Mouse (Mus musculus): ENCODE results near the gene Sumo1. TPM values are rescaled to one million over a fixed set of nuclear protein-coding genes. Genes with fewer than 3 reads are reported as not detected.
A peak's percentile ranks its signal among the peaks of the same experiment; 100 is the strongest.
"Not testable (repeated sequence)": the region's sequence is repeated elsewhere in the genome, so short reads cannot be mapped to it uniquely, and the experiment has no call there.

Sumo1 gene
- total RNA-seq, 2 experiments from 2014 or later = 43.2 to 54.1 TPM

GRCm38 (mm10) chr1:59642488-59642887 is 28.1 kb downstream of the Sumo1 start:
- intact Hi-C loops (cut with DNase I) = no loop called here
- DNase-seq = no peak

GRCm38 (mm10) chr1:59638371-59638770 is 32.3 kb downstream of the Sumo1 start:
- intact Hi-C loops (cut with DNase I) = no loop called here
- no peak for DNase-seq

- intact Hi-C loops (cut with DNase I) = no loop called here
- no peak for DNase-seq
Measured at GRCm38 (mm10) chr1:59636349-59636748, 34.3 kb downstream of the Sumo1 start.

GRCm38 (mm10) chr1:59633056-59633455 is 37.6 kb downstream of the Sumo1 start:
- intact Hi-C loops (cut with DNase I) = no loop called here
- DNase-seq = no peak

GRCm38 (mm10) chr1:59631986-59632659 is 38.5 kb downstream of the Sumo1 start:
- intact Hi-C loops (cut with DNase I) = no loop called here
- DNase-seq = no peak

- intact Hi-C loops (cut with DNase I); DNase-seq: not testable (repeated sequence)
Measured at GRCm38 (mm10) chr1:59630356-59630755, 40.3 kb downstream of the Sumo1 start.

GRCm38 (mm10) chr1:59629194-59629593 is 41.4 kb downstream of the Sumo1 start:
- no peak for DNase-seq
- intact Hi-C loops (cut with DNase I) = no loop called here

- no peak for DNase-seq
- intact Hi-C loops (cut with DNase I) = no loop called here
Measured at GRCm38 (mm10) chr1:59625410-59625809, 45.2 kb downstream of the Sumo1 start.

- intact Hi-C loops (cut with DNase I) = loop anchor here (1.0 to 5.0 kb wide), 4 partner anchors 141 to 377 kb away; partner anchors contain the start of gene Fzd7
- DNase-seq = peak; percentile 29 to 60
Measured at GRCm38 (mm10) chr1:59623325-59624017, 47.2 kb downstream of the Sumo1 start.

GRCm38 (mm10) chr1:59619201-59619600 is 51.4 kb downstream of the Sumo1 start:
- intact Hi-C loops (cut with DNase I) = no loop called here
- DNase-seq = no peak

- intact Hi-C loops (cut with DNase I) = no loop called here
- no peak for DNase-seq
Measured at GRCm38 (mm10) chr1:59615021-59615420, 55.6 kb downstream of the Sumo1 start.

GRCm38 (mm10) chr1:59613795-59614194 is 56.8 kb downstream of the Sumo1 start:
- peak in 1 of 2 experiments; percentile 41 for DNase-seq
- intact Hi-C loops (cut with DNase I) = no loop called here

GRCm38 (mm10) chr1:59610929-59611328 is 59.7 kb downstream of the Sumo1 start:
- intact Hi-C loops (cut with DNase I) = no loop called here
- DNase-seq = no peak

GRCm38 (mm10) chr1:59609896-59610295 is 60.7 kb downstream of the Sumo1 start:
- intact Hi-C loops (cut with DNase I) = no loop called here
- no peak for DNase-seq

GRCm38 (mm10) chr1:59609458-59609857 is 61.2 kb downstream of the Sumo1 start:
- no peak for DNase-seq
- intact Hi-C loops (cut with DNase I) = no loop called here

GRCm38 (mm10) chr1:59608920-59609319 is 61.7 kb downstream of the Sumo1 start:
- no peak for DNase-seq

GRCm38 (mm10) chr1:59608125-59608762 is 62.4 kb downstream of the Sumo1 start:
- intact Hi-C loops (cut with DNase I) = no loop called here
- no peak for DNase-seq

More at GRCm38 (mm10) chr1:59608920-59609319, 61.7 kb downstream of the Sumo1 start:
- intact Hi-C loops (cut with DNase I) = no loop called here

- intact Hi-C loops (cut with DNase I) = no loop called here
- no peak for DNase-seq
Measured at GRCm38 (mm10) chr1:59607071-59607470, 63.6 kb downstream of the Sumo1 start.

GRCm38 (mm10) chr1:59606479-59606878 is 64.2 kb downstream of the Sumo1 start:
- intact Hi-C loops (cut with DNase I) = no loop called here
- no peak for DNase-seq

- no peak for DNase-seq
- intact Hi-C loops (cut with DNase I) = no loop called here
Measured at GRCm38 (mm10) chr1:59603893-59604292, 66.7 kb downstream of the Sumo1 start.

- intact Hi-C loops (cut with DNase I) = no loop called here
- DNase-seq = no peak
Measured at GRCm38 (mm10) chr1:59603417-59603712, 67.3 kb downstream of the Sumo1 start.
